Mouse (Mus musculus) heart, embryonic 11.5 days (tissue): ENCODE data around the gene Slit1. TPM values are rescaled to one million over a fixed set of nuclear protein-coding genes. Genes with fewer than 3 reads are reported as not detected.

Experiments used
- ATAC-seq: fragments of 200-750 bp; cut with Nextera tagmentation; replicated peaks from 2 replicates; pipeline ENCODE4 v1.8.0; 2017; ENCODE audit warnings: moderate library complexity; ENCODE audit not compliant: insufficient number of reproducible peaks, low FRiP score, low TSS enrichment
- H3K27ac ChIP-seq: fragments of 300-500 bp; sonication (generic); 2 replicates; pipeline ENCODE4 v1.5.1; 2014; ENCODE audit warnings: mild to moderate bottlenecking, low read depth, low read length
- H3K27me3 ChIP-seq: fragments of 300-500 bp; sonication (generic); 2 replicates; pipeline ENCODE4 v1.6.1; 2014; ENCODE audit warnings: mild to moderate bottlenecking, low read length, mixed read lengths; ENCODE audit not compliant: control insufficient read depth, insufficient read depth
- H3K36me3 ChIP-seq: fragments of 300-500 bp; sonication (generic); 2 replicates; pipeline ENCODE4 v1.6.1; 2014; ENCODE audit warnings: mild to moderate bottlenecking, low read length, moderate library complexity, mixed read lengths; ENCODE audit not compliant: control insufficient read depth, insufficient read depth
- H3K4me1 ChIP-seq: fragments of 300-500 bp; sonication (generic); 2 replicates; pipeline ENCODE4 v1.6.1; 2014; ENCODE audit warnings: low read length; ENCODE audit not compliant: control insufficient read depth, insufficient read depth
- H3K4me2 ChIP-seq: fragments of 300-500 bp; sonication (generic); 2 replicates; pipeline ENCODE4 v1.6.1; 2014; ENCODE audit warnings: mild to moderate bottlenecking, moderate library complexity
- H3K4me3 ChIP-seq: fragments of 300-500 bp; sonication (generic); 2 replicates; pipeline ENCODE4 v1.5.1; 2014; ENCODE audit warnings: low read depth, low read length
- H3K9ac ChIP-seq: fragments of 300-500 bp; sonication (generic); 2 replicates; pipeline ENCODE4 v1.6.1; 2014; ENCODE audit warnings: mild to moderate bottlenecking, low read depth, low read length, moderate library complexity
- H3K9me3 ChIP-seq: fragments of 300-500 bp; sonication (generic); replicated peaks from 2 replicates; pipeline ENCODE4 v1.6.1; 2016; ENCODE audit warnings: low read length; ENCODE audit not compliant: control insufficient read depth
- WGBS: fragments of 180-500 bp; shearing (Covaris S2); extraction: QIAGEN DNeasy Blood & Tissue Kit; methylation state at CpG from one replicate; pipeline ENCODE4 v1.1.7; 2014; ENCODE audit not compliant: insufficient replicate concordance; 5-methylcytosine and 5-hydroxymethylcytosine counted together
- microRNA-seq: library from miRNA; unstranded; fragments of <30 nt; microRNA quantifications from one replicate; pipeline ENCODE4, GENCODE M21; 2016; ENCODE audit warnings: borderline number of aligned reads
- polyA plus RNA-seq: library from polyadenylated mRNA; unstranded; fragments of >200 nt; fragmentation: Nextera tagmentation; extraction: Ambion mirVana; gene quantifications from 2 replicates; pipeline ENCODE4 v1.2.1, GENCODE M21; 2014

Slit1 gene
- polyA plus RNA-seq, 1 experiment from 2014 or later = 0.11 TPM

- H3K36me3 ChIP-seq = peaks cover 7% of the 10 kb centered on the region
- no peaks in the 10 kb centered on the region for H3K27me3 ChIP-seq
- H3K4me3 ChIP-seq = no peak overlapping the region
- no peak overlapping the region for H3K9ac ChIP-seq
- 82% methylated on average over 4 of the region's 4 CpGs for WGBS
- H3K27ac ChIP-seq = no peak overlapping the region
- no peaks in the 10 kb centered on the region for H3K4me1 ChIP-seq
- H3K9me3 ChIP-seq = no peaks in the 10 kb centered on the region
- no peak overlapping the region for H3K4me2 ChIP-seq
- no peak for ATAC-seq
Measured at GRCm38 (mm10) chr19:41556981-41557380, 186.5 kb downstream of the Slit1 start.

Small RNA genes within 50 kb of the gene (microRNA-seq; reads per million reads assigned to microRNA genes)
- gene Mir8091 = 0.34 reads per million

Other genes starting within 250 kb of the Slit1 start
- gene Gm340, start 161.3 kb downstream of the Slit1 start, polyA plus RNA-seq = 3.1 and 3.7 TPM in 2 replicates
- gene Arhgap19, start 58.4 kb upstream of the Slit1 start, polyA plus RNA-seq = 20.8 and 22.8 TPM in 2 replicates
- gene Frat1, start 86.3 kb upstream of the Slit1 start, polyA plus RNA-seq = 3.5 and 3.6 TPM in 2 replicates
- 1.1 and 2.2 TPM in 2 replicates for gene Frat2, start 104.5 kb upstream of the Slit1 start, polyA plus RNA-seq
- 8.5 and 10.4 TPM in 2 replicates for gene Rrp12, start 152.5 kb upstream of the Slit1 start, polyA plus RNA-seq
- 1,127 and 1,144 TPM in 2 replicates for gene Pgam1, start 168.3 kb upstream of the Slit1 start, polyA plus RNA-seq
- gene Exosc1, start 189.8 kb upstream of the Slit1 start, polyA plus RNA-seq = 50.6 and 54.8 TPM in 2 replicates
- gene Zdhhc16, start 189.8 kb upstream of the Slit1 start, polyA plus RNA-seq = 49.5 and 49.6 TPM in 2 replicates
- 24.8 and 26.9 TPM in 2 replicates for gene Mms19, start 237.5 kb upstream of the Slit1 start, polyA plus RNA-seq
- 9.7 and 10.2 TPM in 2 replicates for gene Ubtd1, start 238.1 kb upstream of the Slit1 start, polyA plus RNA-seq